Mouse (Mus musculus) ES-E14 (cell line): ENCODE measurements at regions not wholly inside any gene's neighbourhood (a gene's known extent, or its start where the extent isn't known, plus 50 kb on each side); places are given as distances from the start of the nearest gene placed in this dataset.
A peak's percentile ranks its signal among the peaks of the same experiment; 100 is the strongest.

Experiments used
- DNase-seq: peaks from one replicate; pipeline ENCODE4 v3.0.0-alpha.2; 2013; ENCODE audit warnings: low read depth, low spot score
- H3K27ac ChIP-seq: 2 replicates; pipeline ENCODE4 v1.5.1; 2012; ENCODE audit warnings: low read depth, mild to moderate bottlenecking, low read length, moderate library complexity, mixed read lengths; ENCODE audit not compliant: poor library complexity, insufficient read depth, severe bottlenecking
- H3K36me3 ChIP-seq: 2 replicates; pipeline ENCODE4 v1.6.1; 2012; ENCODE audit warnings: mild to moderate bottlenecking, low read length, moderate library complexity, mixed read lengths; ENCODE audit not compliant: control insufficient read depth, poor library complexity, insufficient read depth, severe bottlenecking
- H3K4me1 ChIP-seq, 2 experiments: fragments of 150-350 bp in 1 of 2; sonication (generic) in 1 of 2; 2 replicates each; pipeline ENCODE4 v1.6.1; 2012; ENCODE audit warnings: low read length in 2 of 2, mild to moderate bottlenecking in 1 of 2, mixed read lengths in 1 of 2; ENCODE audit not compliant: control insufficient read depth in 2 of 2, insufficient read depth in 2 of 2, poor library complexity in 1 of 2
- H3K4me3 ChIP-seq, 2 experiments: fragments of 150-350 bp in 1 of 2; sonication (generic) in 1 of 2; 2 replicates each; pipeline ENCODE4 v1.5.1; 2012; ENCODE audit warnings: low read length in 2 of 2, low read depth in 1 of 2, mild to moderate bottlenecking in 1 of 2, mixed read lengths in 1 of 2; ENCODE audit not compliant: insufficient read depth in 1 of 2, poor library complexity in 1 of 2, severe bottlenecking in 1 of 2
- H3K9ac ChIP-seq: 2 replicates; pipeline ENCODE4 v1.6.1; 2012; ENCODE audit warnings: low read depth, mild to moderate bottlenecking, low read length, mixed read lengths; ENCODE audit not compliant: poor library complexity, insufficient read depth, severe bottlenecking
- H3K9me3 ChIP-seq: fragments of 150-350 bp; sonication (generic); 2 replicates; pipeline ENCODE4 v1.6.1; 2012; ENCODE audit warnings: low read depth, mild to moderate bottlenecking, low read length; ENCODE audit not compliant: control insufficient read depth, insufficient read depth
- CHD2 ChIP-seq: IDR thresholded peaks from 2 replicates; pipeline ENCODE4 v1.6.1; 2014; ENCODE audit warnings: mild to moderate bottlenecking, low read depth, low read length, inconsistent platforms
- HCFC1 ChIP-seq: IDR thresholded peaks from 2 replicates; pipeline ENCODE4 v1.6.1; 2012; ENCODE audit warnings: low read length, inconsistent platforms, borderline replicate concordance; ENCODE audit not compliant: insufficient read depth
- MAFK ChIP-seq: IDR thresholded peaks from 2 replicates; pipeline ENCODE4 v1.6.1; 2014; ENCODE audit warnings: mild to moderate bottlenecking, low read depth, low read length, inconsistent platforms; ENCODE audit not compliant: insufficient read depth
- ZC3H11A ChIP-seq: IDR thresholded peaks from 2 replicates; pipeline ENCODE4 v1.6.1; 2012; ENCODE audit warnings: low read depth, mild to moderate bottlenecking, inconsistent platforms, low read length, borderline replicate concordance
- ZNF384 ChIP-seq: IDR thresholded peaks from 2 replicates; pipeline ENCODE4 v1.6.1; 2012; ENCODE audit warnings: low read depth, low read length, inconsistent platforms
- in situ Hi-C, 2 experiments: fragments of 600-800 bp; cut with MboI; formaldehyde crosslinking; loops; one replicate each; pipeline ENCODE4 v1.15.1; 2025; ENCODE audit warnings: low sequenced_read_pairs in 2 of 2, inconsistent platforms in 1 of 2; ENCODE audit not compliant: unreplicated experiment in 2 of 2

GRCm38 (mm10) chr10:25695798-25696197, 159.7 kb upstream of the Smlr1 start:
- no peak overlapping the region for H3K9ac ChIP-seq
- DNase-seq: no peak
- TF ChIP-seq ZC3H11A (no peak), HCFC1 (no peak), MAFK (no peak), ZNF384 (no peak), CHD2 (no peak)
- in situ Hi-C loops: loop anchor here in 1 of 2 experiments (25.0 kb wide), 1 partner anchor 392 kb away; the partner anchor contains the start of genes Gm9767 and Tmem200a
- no peaks in the 10 kb centered on the region for H3K36me3 ChIP-seq
- H3K9me3 ChIP-seq: no peaks in the 10 kb centered on the region
- H3K4me1 ChIP-seq: no peaks in the 10 kb centered on the region
- no peak overlapping the region for H3K4me3 ChIP-seq
- H3K27ac ChIP-seq: no peak overlapping the region

- H3K27ac ChIP-seq: no peak overlapping the region
- TF ChIP-seq ZNF384 (no peak), ZC3H11A (peak; percentile 92), CHD2 (no peak)
- DNase-seq: peak; percentile 59
- in situ Hi-C loops: loop anchor here in 1 of 2 experiments (25.0 kb wide), 1 partner anchor 406 kb away; the partner anchor contains the start of genes Gm9767 and Tmem200a
- H3K9ac ChIP-seq: no peak overlapping the region
- no peaks in the 10 kb centered on the region for H3K4me1 ChIP-seq
- no peaks in the 10 kb centered on the region for H3K9me3 ChIP-seq
- H3K4me3 ChIP-seq: no peak overlapping the region
- no peaks in the 10 kb centered on the region for H3K36me3 ChIP-seq
Observed at GRCm38 (mm10) chr10:25681243-25681642, 145.2 kb upstream of the Smlr1 start.

GRCm38 (mm10) chr10:25677889-25678288, 141.8 kb upstream of the Smlr1 start:
- H3K9ac ChIP-seq: no peak overlapping the region
- no peaks in the 10 kb centered on the region for H3K36me3 ChIP-seq
- H3K4me3 ChIP-seq: no peak overlapping the region
- TF ChIP-seq HCFC1 (no peak), MAFK (no peak), ZNF384 (no peak), ZC3H11A (no peak), CHD2 (no peak)
- DNase-seq: no peak
- no peaks in the 10 kb centered on the region for H3K4me1 ChIP-seq
- H3K27ac ChIP-seq: no peak overlapping the region
- in situ Hi-C loops: loop anchor here in 1 of 2 experiments (25.0 kb wide), 1 partner anchor 409 kb away; the partner anchor contains the start of genes Gm9767 and Tmem200a
- no peaks in the 10 kb centered on the region for H3K9me3 ChIP-seq

GRCm38 (mm10) chr10:25675368-25675767, 139.3 kb upstream of the Smlr1 start:
- no peak for DNase-seq
- TF ChIP-seq ZNF384: no peak
- TF ChIP-seq MAFK: no peak
- TF ChIP-seq CHD2: no peak
- TF ChIP-seq ZC3H11A: no peak
- Histone ChIP-seq H3K36me3 (no peaks in the 10 kb centered on the region), H3K27ac (no peak overlapping the region), H3K4me3 (no peak overlapping the region), H3K4me1 (no peaks in the 10 kb centered on the region), H3K9me3 (no peaks in the 10 kb centered on the region), H3K9ac (no peak overlapping the region)
- in situ Hi-C loops: loop anchor here in 1 of 2 experiments (25.0 kb wide), 1 partner anchor 412 kb away; the partner anchor contains the start of genes Gm9767 and Tmem200a

- TF ChIP-seq CHD2 (no peak), ZNF384 (no peak), ZC3H11A (no peak), MAFK (no peak), HCFC1 (no peak)
- H3K4me1 ChIP-seq: no peaks in the 10 kb centered on the region
- H3K9me3 ChIP-seq: no peaks in the 10 kb centered on the region
- H3K27ac ChIP-seq: no peak overlapping the region
- peak overlapping the region in 1 of 2 experiments; percentile 47; a peak in 2 of 4 replicates for H3K4me3 ChIP-seq
- in situ Hi-C loops: loop anchor here in 1 of 2 experiments (25.0 kb wide), 1 partner anchor 408 kb away; no protein-coding TSS in a partner anchor
- no peaks in the 10 kb centered on the region for H3K36me3 ChIP-seq
- no peak overlapping the region for H3K9ac ChIP-seq
- DNase-seq: peak; percentile 4
Observed at GRCm38 (mm10) chr10:25670061-25670460, 134.0 kb upstream of the Smlr1 start.
